Mouse (Mus musculus): Measurements from ENCODE around the gene Tubb5.

Tubb5 gene

GRCm38 (mm10) chr17:35795656-35796055, 42.5 kb downstream of the Tubb5 start:
- DNase-seq (ENCODE audit: low read depth), result peak; percentile 42

- no peak for DNase-seq (ENCODE audit: low read depth)
Observed at GRCm38 (mm10) chr17:35795099-35795498, 43.0 kb downstream of the Tubb5 start.

- no peak for DNase-seq (ENCODE audit: low read depth)
Observed at GRCm38 (mm10) chr17:35792837-35793236, 45.3 kb downstream of the Tubb5 start.

GRCm38 (mm10) chr17:35790933-35791332, 47.2 kb downstream of the Tubb5 start:
- DNase-seq (ENCODE audit: low read depth), result no peak

GRCm38 (mm10) chr17:35788025-35788424, 50.1 kb downstream of the Tubb5 start:
- no peak for DNase-seq (ENCODE audit: low read depth)

- DNase-seq (ENCODE audit: low read depth), result no peak
Observed at GRCm38 (mm10) chr17:35787493-35787892, 50.6 kb downstream of the Tubb5 start.

GRCm38 (mm10) chr17:35785140-35785539, 53.0 kb downstream of the Tubb5 start:
- DNase-seq (ENCODE audit: low read depth), result no peak

- DNase-seq (ENCODE audit: low read depth), result no peak
Observed at GRCm38 (mm10) chr17:35783944-35784343, 54.2 kb downstream of the Tubb5 start.

Measured in NIH3T3 (cell line).